Mouse (Mus musculus) small intestine, adult 2 months (tissue): ENCODE results near the gene Pex19. TPM values are rescaled to one million over a fixed set of nuclear protein-coding genes. Genes with fewer than 3 reads are reported as not detected.
A peak's percentile ranks its signal among the peaks of the same experiment; 100 is the strongest.

Source experiments
- H3K27ac ChIP-seq: fragments of 200-500 bp; 2 replicates; pipeline ENCODE4 v1.5.1; 2012; ENCODE audit warnings: low read depth, low read length, control low read depth, inconsistent platforms; ENCODE audit not compliant: insufficient read depth
- H3K27me3 ChIP-seq: fragments of 200-500 bp; 2 replicates; pipeline ENCODE4 v1.6.1; 2012; ENCODE audit warnings: mild to moderate bottlenecking, moderate library complexity, low read length, inconsistent platforms; ENCODE audit not compliant: control insufficient read depth, insufficient read depth
- H3K36me3 ChIP-seq: fragments of 200-500 bp; 2 replicates; pipeline ENCODE4 v1.6.1; 2012; ENCODE audit warnings: mild to moderate bottlenecking, low read length, control low read depth, inconsistent platforms; ENCODE audit not compliant: control insufficient read depth, insufficient read depth
- H3K4me1 ChIP-seq: fragments of 200-500 bp; 2 replicates; pipeline ENCODE4 v1.6.1; 2012; ENCODE audit warnings: low read length, inconsistent platforms, mixed read lengths; ENCODE audit not compliant: control insufficient read depth, insufficient read depth, insufficient read length
- H3K4me3 ChIP-seq: fragments of 200-500 bp; 2 replicates; pipeline ENCODE4 v1.5.1; 2012; ENCODE audit warnings: low read depth, mild to moderate bottlenecking, control low read depth, inconsistent platforms, low read length, moderate library complexity
- CTCF ChIP-seq: fragments of 200-500 bp; IDR thresholded peaks from 2 replicates; pipeline ENCODE4 v1.5.1; 2012; ENCODE audit warnings: low read depth, mild to moderate bottlenecking, control low read depth, inconsistent platforms, low read length, moderate library complexity, mixed read lengths; ENCODE audit not compliant: insufficient replicate concordance, insufficient read length; ENCODE audit errors: extremely low read depth
- POLR2A ChIP-seq: fragments of 200-500 bp; IDR thresholded peaks from 2 replicates; pipeline ENCODE4 v1.6.1; 2012; ENCODE audit warnings: low read depth, mild to moderate bottlenecking, control low read depth, inconsistent platforms, low read length, moderate library complexity
- WGBS: fragments of 180-500 bp; shearing (Covaris S2); methylation state at CpG from one replicate; pipeline ENCODE4 v1.1.7; 2018; 5-methylcytosine and 5-hydroxymethylcytosine counted together
- polyA plus RNA-seq: library from polyadenylated mRNA; depleted of rRNA; stranded (reverse); fragments of >200 nt; gene quantifications from 2 replicates; pipeline ENCODE4 v1.2.3, GENCODE M21; 2012

Pex19 gene
- polyA plus RNA-seq, 1 experiment, result 55.1 TPM

GRCm38 (mm10) chr1:172147835-172148278 is 21.3 kb downstream of the Pex19 start, which contains the start of gene Dcaf8:
Gene Dcaf8, plus strand, starts transcription at chr1:172148084.
- no peaks in the 10 kb centered on the region for H3K27me3 ChIP-seq
- peak within 1 kb of the TSS; percentile 76 for H3K4me3 ChIP-seq
- H3K36me3 ChIP-seq, result peaks cover 15% of the 10 kb centered on the region; the same call in 1 of the 2 replicates
- H3K27ac ChIP-seq, result peak within 1 kb of the TSS; percentile 80
- TF ChIP-seq CTCF, result no peak
- TF ChIP-seq POLR2A, result peak; percentile 93
- H3K4me1 ChIP-seq, result peaks cover 2% of the 10 kb centered on the region; the same call in 1 of the 2 replicates
- under 1% methylated on average over 42 of the region's 42 CpGs for WGBS

- Histone ChIP-seq H3K27ac (peak overlapping the region; percentile 80), H3K4me1 (peaks cover 2% of the 10 kb centered on the region; the same call in 1 of the 2 replicates), H3K36me3 (peaks cover 17% of the 10 kb centered on the region; the same call in 1 of the 2 replicates), H3K27me3 (no peaks in the 10 kb centered on the region), H3K4me3 (peak overlapping the region; percentile 76)
- under 1% methylated on average over 40 of the region's 40 CpGs for WGBS
- TF ChIP-seq POLR2A (no peak), CTCF (no peak)
These were observed 21.9 kb downstream of the Pex19 start for GRCm38 (mm10) chr1:172148279-172148954.

GRCm38 (mm10) chr1:172148955-172149815 is 22.6 kb downstream of the Pex19 start:
- H3K4me3 ChIP-seq, result peak overlapping the region; percentile 76
- H3K27ac ChIP-seq, result peak overlapping the region; percentile 80
- H3K27me3 ChIP-seq, result no peaks in the 10 kb centered on the region
- WGBS, result 6% methylated on average over 19 of the region's 19 CpGs
- TF ChIP-seq CTCF (no peak), POLR2A (no peak)
- H3K4me1 ChIP-seq, result peaks cover 2% of the 10 kb centered on the region; the same call in 1 of the 2 replicates
- peaks cover 20% of the 10 kb centered on the region for H3K36me3 ChIP-seq

GRCm38 (mm10) chr1:172154536-172154935 is 28.0 kb downstream of the Pex19 start:
- Histone ChIP-seq H3K27me3 (no peaks in the 10 kb centered on the region), H3K27ac (0 out of 2 replicates have a peak overlapping the region, but pooled peaks have one; percentile 49), H3K36me3 (peaks cover 26% of the 10 kb centered on the region), H3K4me3 (no peak overlapping the region), H3K4me1 (no peaks in the 10 kb centered on the region; the same call in 1 of the 2 replicates)
- TF ChIP-seq POLR2A (no peak), CTCF (no peak)
- WGBS, result 30% methylated on average over 3 of the region's 3 CpGs

- no peak overlapping the region for H3K4me3 ChIP-seq
- peaks cover 23% of the 10 kb centered on the region for H3K36me3 ChIP-seq
- WGBS, result 81% methylated on average over 3 of the region's 3 CpGs
- H3K4me1 ChIP-seq, result no peaks in the 10 kb centered on the region
- no peak overlapping the region for H3K27ac ChIP-seq
- no peaks in the 10 kb centered on the region for H3K27me3 ChIP-seq
- no peak for TF ChIP-seq POLR2A
- TF ChIP-seq CTCF, result no peak
These were observed 29.0 kb downstream of the Pex19 start for GRCm38 (mm10) chr1:172155518-172155917.

GRCm38 (mm10) chr1:172159970-172160369 is 33.4 kb downstream of the Pex19 start:
- Histone ChIP-seq H3K36me3 (peaks cover 7% of the 10 kb centered on the region), H3K4me3 (no peak overlapping the region), H3K27ac (no peak overlapping the region), H3K4me1 (no peaks in the 10 kb centered on the region), H3K27me3 (no peaks in the 10 kb centered on the region)
- WGBS, result 22% methylated on average over 4 of the region's 4 CpGs
- TF ChIP-seq CTCF (no peak), POLR2A (no peak)

GRCm38 (mm10) chr1:172160508-172160907 is 34.0 kb downstream of the Pex19 start:
- peaks cover 8% of the 10 kb centered on the region for H3K36me3 ChIP-seq
- no peak overlapping the region for H3K27ac ChIP-seq
- H3K4me1 ChIP-seq, result no peaks in the 10 kb centered on the region
- no peak overlapping the region for H3K4me3 ChIP-seq
- TF ChIP-seq POLR2A (no peak), CTCF (no peak)
- H3K27me3 ChIP-seq, result no peaks in the 10 kb centered on the region
